Mouse (Mus musculus): ENCODE measurements around the gene Pon2. TPM values are rescaled to one million over a fixed set of nuclear protein-coding genes. Genes with fewer than 3 reads are reported as not detected.

The Pon2 gene
- polyA plus RNA-seq, 1 experiment from 2014 or later = 38.6 TPM

- H3K9me3 ChIP-seq (ENCODE audit: low read length) = no peaks in the 10 kb centered on the region
- H3K4me1 ChIP-seq (ENCODE audit: insufficient read depth, low read length) = no peaks in the 10 kb centered on the region
- H3K27ac ChIP-seq (ENCODE audit: low read length) = no peak overlapping the region
- no peaks in the 10 kb centered on the region for H3K27me3 ChIP-seq (ENCODE audit: insufficient read depth, low read length)
- H3K9ac ChIP-seq (replicated peaks; ENCODE audit: low read length) = no peak overlapping the region
- WGBS = 76% methylated on average over 8 of the region's 8 CpGs
- peaks cover 8% of the 10 kb centered on the region; the same call in 1 of the 2 replicates for H3K36me3 ChIP-seq (ENCODE audit: insufficient read depth, low read length)
- ATAC-seq (ENCODE audit: low FRiP score, low TSS enrichment) = no peak
- no peak overlapping the region for H3K4me2 ChIP-seq (replicated peaks; ENCODE audit: low read depth, low read length)
- no peak overlapping the region for H3K4me3 ChIP-seq (ENCODE audit: low read length)
These were observed 33.5 kb downstream of the Pon2 start for GRCm38 (mm10) chr6:5264793-5265192.

GRCm38 (mm10) chr6:5263250-5263999 lies 34.8 kb downstream of the Pon2 start:
- no peak overlapping the region for H3K9ac ChIP-seq (replicated peaks; ENCODE audit: low read length)
- H3K4me1 ChIP-seq (ENCODE audit: insufficient read depth, low read length) = no peaks in the 10 kb centered on the region
- no peak for ATAC-seq (ENCODE audit: low FRiP score, low TSS enrichment)
- H3K36me3 ChIP-seq (ENCODE audit: insufficient read depth, low read length) = peaks cover 3% of the 10 kb centered on the region; the same call in 1 of the 2 replicates
- WGBS = 80% methylated on average over 8 of the region's 8 CpGs
- no peak overlapping the region for H3K4me3 ChIP-seq (ENCODE audit: low read length)
- no peaks in the 10 kb centered on the region for H3K9me3 ChIP-seq (ENCODE audit: low read length)
- H3K4me2 ChIP-seq (replicated peaks; ENCODE audit: low read depth, low read length) = no peak overlapping the region
- H3K27ac ChIP-seq (ENCODE audit: low read length) = no peak overlapping the region
- no peaks in the 10 kb centered on the region for H3K27me3 ChIP-seq (ENCODE audit: insufficient read depth, low read length)

GRCm38 (mm10) chr6:5262322-5263249 lies 35.7 kb downstream of the Pon2 start:
- no peaks in the 10 kb centered on the region for H3K4me1 ChIP-seq (ENCODE audit: insufficient read depth, low read length)
- H3K9me3 ChIP-seq (ENCODE audit: low read length) = no peaks in the 10 kb centered on the region
- H3K27me3 ChIP-seq (ENCODE audit: insufficient read depth, low read length) = no peaks in the 10 kb centered on the region
- ATAC-seq (ENCODE audit: low FRiP score, low TSS enrichment) = no peak
- H3K4me2 ChIP-seq (replicated peaks; ENCODE audit: low read depth, low read length) = no peak overlapping the region
- H3K27ac ChIP-seq (ENCODE audit: low read length) = no peak overlapping the region
- H3K9ac ChIP-seq (replicated peaks; ENCODE audit: low read length) = no peak overlapping the region
- H3K4me3 ChIP-seq (ENCODE audit: low read length) = no peak overlapping the region
- WGBS = 71% methylated on average over 9 of the region's 10 CpGs
- peaks cover under 1% of the 10 kb centered on the region; the same call in 1 of the 2 replicates for H3K36me3 ChIP-seq (ENCODE audit: insufficient read depth, low read length)

- Histone ChIP-seq H3K36me3 (ENCODE audit: insufficient read depth, low read length) (no peaks in the 10 kb centered on the region), H3K9me3 (ENCODE audit: low read length) (no peaks in the 10 kb centered on the region), H3K4me2 (replicated peaks; ENCODE audit: low read depth, low read length) (peak within 1 kb of the TSS; percentile 65), H3K9ac (replicated peaks; ENCODE audit: low read length) (peak within 1 kb of the TSS; percentile 63), H3K27ac (ENCODE audit: low read length) (peak within 1 kb of the TSS; percentile 49), H3K4me3 (ENCODE audit: low read length) (peak within 1 kb of the TSS; percentile 55), H3K27me3 (ENCODE audit: insufficient read depth, low read length) (no peaks in the 10 kb centered on the region), H3K4me1 (ENCODE audit: insufficient read depth, low read length) (peaks cover 5% of the 10 kb centered on the region; the same call in 1 of the 2 replicates)
- WGBS = 4% methylated on average over 16 of the region's 16 CpGs
- ATAC-seq (ENCODE audit: low FRiP score, low TSS enrichment) = peak; percentile 96
These were observed 42.4 kb downstream of the Pon2 start, which contains the start of gene Pon3 for GRCm38 (mm10) chr6:5255722-5256451. Gene Pon3 (minus strand): TSS chr6:5256286.

GRCm38 (mm10) chr6:5255291-5255690 lies 43.0 kb downstream of the Pon2 start:
- Histone ChIP-seq H3K4me2 (replicated peaks; ENCODE audit: low read depth, low read length) (peak overlapping the region; percentile 65), H3K36me3 (ENCODE audit: insufficient read depth, low read length) (no peaks in the 10 kb centered on the region), H3K9ac (replicated peaks; ENCODE audit: low read length) (peak overlapping the region; percentile 63), H3K4me3 (ENCODE audit: low read length) (peak overlapping the region; percentile 55), H3K9me3 (ENCODE audit: low read length) (no peaks in the 10 kb centered on the region), H3K27ac (ENCODE audit: low read length) (peak overlapping the region; percentile 49; the same call in 1 of the 2 replicates), H3K27me3 (ENCODE audit: insufficient read depth, low read length) (no peaks in the 10 kb centered on the region), H3K4me1 (ENCODE audit: insufficient read depth, low read length) (peaks cover 5% of the 10 kb centered on the region; the same call in 1 of the 2 replicates)
- 35% methylated on average over 6 of the region's 6 CpGs for WGBS
- ATAC-seq (ENCODE audit: low FRiP score, low TSS enrichment) = no peak

GRCm38 (mm10) chr6:5254869-5255268 lies 43.4 kb downstream of the Pon2 start:
- Histone ChIP-seq H3K27ac (ENCODE audit: low read length) (no peak overlapping the region), H3K9ac (replicated peaks; ENCODE audit: low read length) (no peak overlapping the region), H3K4me3 (ENCODE audit: low read length) (no peak overlapping the region), H3K4me1 (ENCODE audit: insufficient read depth, low read length) (peaks cover 5% of the 10 kb centered on the region; the same call in 1 of the 2 replicates), H3K9me3 (ENCODE audit: low read length) (no peaks in the 10 kb centered on the region), H3K36me3 (ENCODE audit: insufficient read depth, low read length) (no peaks in the 10 kb centered on the region), H3K27me3 (ENCODE audit: insufficient read depth, low read length) (no peaks in the 10 kb centered on the region), H3K4me2 (replicated peaks; ENCODE audit: low read depth, low read length) (no peak overlapping the region)
- WGBS = 91% methylated on average over 2 of the region's 2 CpGs
- ATAC-seq (ENCODE audit: low FRiP score, low TSS enrichment) = no peak

- H3K27ac ChIP-seq (ENCODE audit: low read length) = no peak overlapping the region
- ATAC-seq (ENCODE audit: low FRiP score, low TSS enrichment) = no peak
- 90% methylated on average over 6 of the region's 6 CpGs for WGBS
These were observed 52.3 kb downstream of the Pon2 start for GRCm38 (mm10) chr6:5245926-5246325.

GRCm38 (mm10) chr6:5238799-5239198 lies 59.5 kb downstream of the Pon2 start:
- Histone ChIP-seq H3K4me3 (ENCODE audit: low read length) (no peak overlapping the region), H3K9me3 (ENCODE audit: low read length) (no peaks in the 10 kb centered on the region), H3K9ac (replicated peaks; ENCODE audit: low read length) (no peak overlapping the region), H3K27me3 (ENCODE audit: insufficient read depth, low read length) (no peaks in the 10 kb centered on the region), H3K27ac (ENCODE audit: low read length) (no peak overlapping the region), H3K4me1 (ENCODE audit: insufficient read depth, low read length) (no peaks in the 10 kb centered on the region), H3K36me3 (ENCODE audit: insufficient read depth, low read length) (no peaks in the 10 kb centered on the region), H3K4me2 (replicated peaks; ENCODE audit: low read depth, low read length) (no peak overlapping the region)
- no peak for ATAC-seq (ENCODE audit: low FRiP score, low TSS enrichment)
- WGBS = 93% methylated on average over 3 of the region's 3 CpGs

More at GRCm38 (mm10) chr6:5245926-5246325, 52.3 kb downstream of the Pon2 start:
- Histone ChIP-seq H3K4me1 (ENCODE audit: insufficient read depth, low read length) (no peaks in the 10 kb centered on the region), H3K4me3 (ENCODE audit: low read length) (no peak overlapping the region), H3K36me3 (ENCODE audit: insufficient read depth, low read length) (no peaks in the 10 kb centered on the region), H3K9ac (replicated peaks; ENCODE audit: low read length) (no peak overlapping the region), H3K9me3 (ENCODE audit: low read length) (no peaks in the 10 kb centered on the region), H3K27me3 (ENCODE audit: insufficient read depth, low read length) (no peaks in the 10 kb centered on the region), H3K4me2 (replicated peaks; ENCODE audit: low read depth, low read length) (no peak overlapping the region)

GRCm38 (mm10) chr6:5237510-5237909 lies 60.7 kb downstream of the Pon2 start:
- no peaks in the 10 kb centered on the region for H3K36me3 ChIP-seq (ENCODE audit: insufficient read depth, low read length)
- 89% methylated on average over 4 of the region's 4 CpGs for WGBS
- no peak overlapping the region for H3K4me2 ChIP-seq (replicated peaks; ENCODE audit: low read depth, low read length)
- H3K9me3 ChIP-seq (ENCODE audit: low read length) = no peaks in the 10 kb centered on the region
- H3K27me3 ChIP-seq (ENCODE audit: insufficient read depth, low read length) = no peaks in the 10 kb centered on the region
- no peaks in the 10 kb centered on the region for H3K4me1 ChIP-seq (ENCODE audit: insufficient read depth, low read length)
- no peak overlapping the region for H3K9ac ChIP-seq (replicated peaks; ENCODE audit: low read length)
- no peak overlapping the region for H3K27ac ChIP-seq (ENCODE audit: low read length)
- no peak for ATAC-seq (ENCODE audit: low FRiP score, low TSS enrichment)
- no peak overlapping the region for H3K4me3 ChIP-seq (ENCODE audit: low read length)
